Mouse (Mus musculus) liver, embryonic 13.5 days (tissue): ENCODE results near the gene Pim1. TPM values are rescaled to one million over a fixed set of nuclear protein-coding genes. Genes with fewer than 3 reads are reported as not detected.

Experiments used
- ATAC-seq: fragments of 200-750 bp; cut with Nextera tagmentation; 2 replicates; pipeline ENCODE4 v1.8.0; 2017; ENCODE audit warnings: low read depth, mild to moderate bottlenecking, moderate number of reproducible peaks, moderate library complexity
- DNase-seq: peaks from one replicate; pipeline ENCODE4 v3.0.0; 2022
- H3K27ac ChIP-seq: fragments of 300-500 bp; sonication (generic); 2 replicates; pipeline ENCODE4 v1.5.1; 2015; ENCODE audit warnings: moderate library complexity, mild to moderate bottlenecking, inconsistent platforms
- H3K27me3 ChIP-seq: fragments of 300-500 bp; sonication (generic); 2 replicates; pipeline ENCODE4 v1.6.1; 2015; ENCODE audit warnings: mild to moderate bottlenecking, inconsistent platforms
- H3K36me3 ChIP-seq: fragments of 300-500 bp; sonication (generic); 2 replicates; pipeline ENCODE4 v1.6.1; 2015; ENCODE audit warnings: mild to moderate bottlenecking, inconsistent platforms
- H3K4me1 ChIP-seq: fragments of 300-500 bp; sonication (generic); replicated peaks from 2 replicates; pipeline ENCODE4 v1.6.1; 2015; ENCODE audit warnings: inconsistent platforms
- H3K4me2 ChIP-seq: fragments of 300-500 bp; sonication (generic); 2 replicates; pipeline ENCODE4 v1.6.1; 2015; ENCODE audit warnings: inconsistent platforms, mild to moderate bottlenecking, moderate library complexity
- H3K4me3 ChIP-seq: fragments of 300-500 bp; sonication (generic); replicated peaks from 2 replicates; pipeline ENCODE4 v1.5.1; 2015; ENCODE audit warnings: mild to moderate bottlenecking, inconsistent platforms
- H3K9ac ChIP-seq: fragments of 300-500 bp; sonication (generic); 2 replicates; pipeline ENCODE4 v1.6.1; 2015; ENCODE audit warnings: mild to moderate bottlenecking, inconsistent platforms
- H3K9me3 ChIP-seq: fragments of 300-500 bp; sonication (generic); replicated peaks from 2 replicates; pipeline ENCODE4 v1.6.1; 2016; ENCODE audit warnings: inconsistent platforms
- WGBS: fragments of 180-500 bp; shearing (Covaris S2); methylation state at CpG from one replicate; pipeline ENCODE4 v1.1.7; 2015; ENCODE audit not compliant: insufficient replicate concordance; 5-methylcytosine and 5-hydroxymethylcytosine counted together
- polyA plus RNA-seq: library from polyadenylated mRNA; unstranded; fragments of >200 nt; fragmentation: Nextera tagmentation; extraction: Ambion mirVana; gene quantifications from 2 replicates; pipeline ENCODE4 v1.2.1, GENCODE M21; 2015

The Pim1 gene
- polyA plus RNA-seq, 1 experiment from 2014 or later: 110 TPM

- Histone ChIP-seq H3K27ac (no peak overlapping the region), H3K4me3 (no peak overlapping the region), H3K9ac (no peak overlapping the region), H3K9me3 (no peaks in the 10 kb centered on the region), H3K4me2 (peak overlapping the region; percentile 54), H3K27me3 (peaks cover 81% of the 10 kb centered on the region), H3K36me3 (no peaks in the 10 kb centered on the region), H3K4me1 (peaks cover 58% of the 10 kb centered on the region)
- no peak for DNase-seq
- ATAC-seq: no peak
- WGBS: 37% methylated on average over 11 of the region's 11 CpGs
These were observed 23.5 kb upstream of the Pim1 start for GRCm38 (mm10) chr17:29467030-29467429.

- 87% methylated on average over 10 of the region's 10 CpGs for WGBS
- ATAC-seq (no peak), DNase-seq (no peak)
- Histone ChIP-seq H3K4me3 (no peak overlapping the region), H3K27me3 (peaks cover 20% of the 10 kb centered on the region), H3K4me1 (peaks cover 31% of the 10 kb centered on the region), H3K36me3 (no peaks in the 10 kb centered on the region), H3K9ac (no peak overlapping the region), H3K27ac (no peak overlapping the region), H3K9me3 (no peaks in the 10 kb centered on the region), H3K4me2 (no peak overlapping the region)
These were observed 17.1 kb upstream of the Pim1 start for GRCm38 (mm10) chr17:29473466-29473865.

GRCm38 (mm10) chr17:29474036-29474435 is 16.5 kb upstream of the Pim1 start:
- WGBS: 59% methylated on average over 2 of the region's 2 CpGs
- peaks cover 14% of the 10 kb centered on the region for H3K27me3 ChIP-seq
- no peaks in the 10 kb centered on the region for H3K9me3 ChIP-seq
- H3K4me1 ChIP-seq: peaks cover 32% of the 10 kb centered on the region
- H3K27ac ChIP-seq: no peak overlapping the region
- no peaks in the 10 kb centered on the region for H3K36me3 ChIP-seq
- DNase-seq (no peak), ATAC-seq (no peak)
- no peak overlapping the region for H3K4me2 ChIP-seq
- H3K4me3 ChIP-seq: no peak overlapping the region
- H3K9ac ChIP-seq: no peak overlapping the region

- H3K9ac ChIP-seq: no peak overlapping the region
- no peak for DNase-seq
- H3K4me2 ChIP-seq: no peak overlapping the region
- no peak for ATAC-seq
- no peak overlapping the region for H3K4me3 ChIP-seq
- no peak overlapping the region for H3K27ac ChIP-seq
- H3K4me1 ChIP-seq: peaks cover 31% of the 10 kb centered on the region
- 72% methylated on average over 3 of the region's 3 CpGs for WGBS
- no peaks in the 10 kb centered on the region for H3K36me3 ChIP-seq
- no peaks in the 10 kb centered on the region for H3K9me3 ChIP-seq
- H3K27me3 ChIP-seq: peaks cover 8% of the 10 kb centered on the region; the same call in 1 of the 2 replicates
These were observed 15.4 kb upstream of the Pim1 start for GRCm38 (mm10) chr17:29475142-29475541.

- Histone ChIP-seq H3K27me3 (peaks cover 5% of the 10 kb centered on the region; the same call in 1 of the 2 replicates), H3K4me1 (peaks cover 37% of the 10 kb centered on the region), H3K36me3 (no peaks in the 10 kb centered on the region), H3K9me3 (no peaks in the 10 kb centered on the region), H3K9ac (no peak overlapping the region), H3K4me2 (no peak overlapping the region), H3K27ac (no peak overlapping the region), H3K4me3 (no peak overlapping the region)
- no peak for DNase-seq
- 62% methylated on average over 4 of the region's 4 CpGs for WGBS
- ATAC-seq: no peak
These were observed 14.1 kb upstream of the Pim1 start for GRCm38 (mm10) chr17:29476461-29476860.

- Histone ChIP-seq H3K27me3 (peaks cover 4% of the 10 kb centered on the region; the same call in 1 of the 2 replicates), H3K27ac (no peak overlapping the region), H3K36me3 (no peaks in the 10 kb centered on the region), H3K4me3 (no peak overlapping the region), H3K4me1 (peaks cover 39% of the 10 kb centered on the region), H3K9ac (no peak overlapping the region), H3K9me3 (0 out of 2 replicates have a peak, but pooled peaks cover 2% of the 10 kb centered on the region), H3K4me2 (no peak overlapping the region)
- WGBS: 88% methylated on average over 10 of the region's 10 CpGs
- DNase-seq: no peak
- ATAC-seq: no peak
These were observed 13.2 kb upstream of the Pim1 start for GRCm38 (mm10) chr17:29477357-29477756.

- 0 out of 2 replicates have a peak, but pooled peaks cover 6% of the 10 kb centered on the region for H3K9me3 ChIP-seq
- no peak overlapping the region for H3K4me2 ChIP-seq
- H3K36me3 ChIP-seq: no peaks in the 10 kb centered on the region
- no peak overlapping the region for H3K9ac ChIP-seq
- no peak for ATAC-seq
- WGBS: 51% methylated on average over 4 of the region's 4 CpGs
- H3K27ac ChIP-seq: no peak overlapping the region
- no peak for DNase-seq
- no peak overlapping the region for H3K4me3 ChIP-seq
- H3K27me3 ChIP-seq: peaks cover 4% of the 10 kb centered on the region; the same call in 1 of the 2 replicates
- peaks cover 42% of the 10 kb centered on the region for H3K4me1 ChIP-seq
These were observed 12.3 kb upstream of the Pim1 start for GRCm38 (mm10) chr17:29478271-29478670.

GRCm38 (mm10) chr17:29480256-29480655 is 10.3 kb upstream of the Pim1 start:
- Histone ChIP-seq H3K4me2 (no peak overlapping the region), H3K4me3 (no peak overlapping the region), H3K27ac (no peak overlapping the region; the same call in 1 of the 2 replicates), H3K4me1 (peaks cover 55% of the 10 kb centered on the region), H3K27me3 (peaks cover 4% of the 10 kb centered on the region; the same call in 1 of the 2 replicates), H3K9me3 (peaks cover 6% of the 10 kb centered on the region; the same call in 1 of the 2 replicates), H3K9ac (peak overlapping the region; percentile 34; the same call in 1 of the 2 replicates), H3K36me3 (no peaks in the 10 kb centered on the region)
- ATAC-seq (peak; percentile 86), DNase-seq (no peak)
- WGBS: 52% methylated on average over 2 of the region's 2 CpGs

- Histone ChIP-seq H3K9ac (no peak overlapping the region), H3K4me1 (peaks cover 75% of the 10 kb centered on the region), H3K36me3 (no peaks in the 10 kb centered on the region), H3K27ac (no peak overlapping the region), H3K4me3 (no peak overlapping the region), H3K9me3 (peaks cover 6% of the 10 kb centered on the region; the same call in 1 of the 2 replicates), H3K27me3 (peaks cover 3% of the 10 kb centered on the region; the same call in 1 of the 2 replicates), H3K4me2 (no peak overlapping the region)
- DNase-seq (no peak), ATAC-seq (no peak)
- WGBS: 84% methylated on average over 7 of the region's 7 CpGs
These were observed 7.9 kb upstream of the Pim1 start for GRCm38 (mm10) chr17:29482632-29483031.

- DNase-seq (no peak), ATAC-seq (no peak)
- Histone ChIP-seq H3K4me1 (peaks cover 73% of the 10 kb centered on the region), H3K9ac (no peak overlapping the region), H3K36me3 (no peaks in the 10 kb centered on the region), H3K4me2 (no peak overlapping the region), H3K9me3 (peaks cover 6% of the 10 kb centered on the region; the same call in 1 of the 2 replicates), H3K4me3 (no peak overlapping the region), H3K27me3 (no peaks in the 10 kb centered on the region), H3K27ac (no peak overlapping the region)
- WGBS: 94% methylated on average over 2 of the region's 2 CpGs
These were observed 7.3 kb upstream of the Pim1 start for GRCm38 (mm10) chr17:29483282-29483681.

- Histone ChIP-seq H3K4me3 (no peak overlapping the region), H3K27ac (peak overlapping the region; percentile 36; the same call in 1 of the 2 replicates), H3K36me3 (no peaks in the 10 kb centered on the region), H3K27me3 (no peaks in the 10 kb centered on the region), H3K4me2 (no peak overlapping the region), H3K4me1 (peaks cover 77% of the 10 kb centered on the region), H3K9me3 (peaks cover 6% of the 10 kb centered on the region; the same call in 1 of the 2 replicates), H3K9ac (no peak overlapping the region)
- DNase-seq (no peak), ATAC-seq (no peak)
- 95% methylated on average over 2 of the region's 2 CpGs for WGBS
These were observed 6.1 kb upstream of the Pim1 start for GRCm38 (mm10) chr17:29484431-29484830.
